Mouse (Mus musculus) C2C12 (cell line): ENCODE measurements around the gene Scyl1.

Experiments used
- CEBPB ChIP-seq: IDR thresholded peaks from one replicate; pipeline ENCODE4 v1.6.1; 2011; ENCODE audit warnings: low read depth, mild to moderate bottlenecking, control low read depth, moderate library complexity
- CTCF ChIP-seq: IDR thresholded peaks from one replicate; pipeline ENCODE4 v1.5.1; 2011; ENCODE audit not compliant: control insufficient read depth, insufficient read depth, insufficient read length
- FOSL1 ChIP-seq: IDR thresholded peaks from one replicate; pipeline ENCODE4 v1.8.0; 2011; ENCODE audit warnings: mild to moderate bottlenecking, low read length; ENCODE audit not compliant: poor library complexity, insufficient read depth, severe bottlenecking
- MAX ChIP-seq: IDR thresholded peaks from one replicate; pipeline ENCODE4 v1.6.1; 2011; ENCODE audit warnings: mild to moderate bottlenecking, control low read depth
- MYOG ChIP-seq: IDR thresholded peaks from one replicate; pipeline ENCODE4 v1.6.1; 2011; ENCODE audit not compliant: control insufficient read depth, insufficient read length; ENCODE audit errors: extremely low read depth
- USF1 ChIP-seq: IDR thresholded peaks from one replicate; pipeline ENCODE4 v1.6.1; 2011; ENCODE audit warnings: low read depth, mild to moderate bottlenecking, control low read depth, moderate library complexity

DNA sequence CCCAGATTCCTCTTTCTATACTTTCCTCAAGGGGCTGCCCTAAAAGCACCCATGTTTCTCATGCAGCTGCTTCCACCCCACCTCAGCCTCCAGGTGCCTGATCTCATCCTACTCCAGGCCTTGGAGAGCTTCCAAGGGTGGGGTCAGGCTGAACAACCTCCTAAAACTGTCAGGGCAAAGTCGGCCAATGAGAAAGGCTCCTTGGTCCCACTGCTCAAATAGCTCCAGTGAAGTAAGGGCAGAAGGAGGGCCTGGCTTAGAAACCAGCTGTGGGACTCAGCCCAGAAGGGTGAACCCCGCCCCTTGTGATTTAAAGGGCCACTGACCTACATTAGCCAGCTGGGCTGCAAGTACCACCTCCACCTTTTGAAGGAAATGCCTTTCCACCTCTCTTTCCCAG lies 57.5 kb downstream of the Scyl1 start:
- TF ChIP-seq MAX (no peak), FOSL1 (no peak), CTCF (no peak), USF1 (no peak), MYOG (no peak), CEBPB (no peak)
